Mouse (Mus musculus) adipocyte (in vitro differentiated cells): Measurements from ENCODE around the gene Fgf4.

Experiments
- DNase-seq: peaks from one replicate; pipeline ENCODE4 v3.0.0-alpha.2; 2016; ENCODE audit warnings: low spot score

The Fgf4 gene

GRCm38 (mm10) chr7:144847067-144847466 lies at the start of gene Fgf4:
Gene Fgf4, plus strand, starts transcription at chr7:144847367.
- DNase-seq, result no peak

- peak; percentile 44 for DNase-seq
Observed at GRCm38 (mm10) chr7:144798471-144798870, 48.7 kb upstream of the Fgf4 start.

- no peak for DNase-seq
Observed at GRCm38 (mm10) chr7:144807036-144807435, 40.1 kb upstream of the Fgf4 start.

GRCm38 (mm10) chr7:144807976-144808577 lies 39.1 kb upstream of the Fgf4 start:
- DNase-seq, result no peak

- no peak for DNase-seq
Observed at GRCm38 (mm10) chr7:144811521-144811920, 35.6 kb upstream of the Fgf4 start.

GRCm38 (mm10) chr7:144821901-144822300 lies 25.3 kb upstream of the Fgf4 start:
- DNase-seq, result no peak

GRCm38 (mm10) chr7:144823988-144824387 lies 23.2 kb upstream of the Fgf4 start:
- DNase-seq, result peak; percentile 2

- DNase-seq, result no peak
Observed at GRCm38 (mm10) chr7:144828369-144828768, 18.8 kb upstream of the Fgf4 start.

GRCm38 (mm10) chr7:144837891-144838488 lies 9.2 kb upstream of the Fgf4 start, which contains the start of gene Fgf3:
Gene Fgf3, plus strand, starts transcription at chr7:144838083.
- DNase-seq, result no peak

- DNase-seq, result no peak
Observed at GRCm38 (mm10) chr7:144838522-144839503, 8.4 kb upstream of the Fgf4 start.

- DNase-seq, result peak; percentile 5
Observed at GRCm38 (mm10) chr7:144846158-144846557, 1.0 kb upstream of the Fgf4 start.

- no peak for DNase-seq
Observed at GRCm38 (mm10) chr7:144851321-144851720, 4.2 kb downstream of the Fgf4 start.

GRCm38 (mm10) chr7:144854966-144855365 lies 7.8 kb downstream of the Fgf4 start:
- DNase-seq, result no peak

- DNase-seq, result no peak
Observed at GRCm38 (mm10) chr7:144857158-144857557, 10.0 kb downstream of the Fgf4 start.

GRCm38 (mm10) chr7:144857826-144858342 lies 10.7 kb downstream of the Fgf4 start:
- no peak for DNase-seq

GRCm38 (mm10) chr7:144858702-144859101 lies 11.5 kb downstream of the Fgf4 start:
- no peak for DNase-seq

- DNase-seq, result no peak
Observed at GRCm38 (mm10) chr7:144861056-144861768, 14.0 kb downstream of the Fgf4 start.

GRCm38 (mm10) chr7:144861769-144862070 lies 14.6 kb downstream of the Fgf4 start:
- DNase-seq, result no peak

- no peak for DNase-seq
Observed at GRCm38 (mm10) chr7:144862126-144862525, 15.0 kb downstream of the Fgf4 start.

- DNase-seq, result no peak
Observed at GRCm38 (mm10) chr7:144862712-144863111, 15.5 kb downstream of the Fgf4 start.

- no peak for DNase-seq
Observed at GRCm38 (mm10) chr7:144863196-144863595, 16.0 kb downstream of the Fgf4 start.

GRCm38 (mm10) chr7:144864160-144864670 lies 17.0 kb downstream of the Fgf4 start:
- no peak for DNase-seq
